Mouse (Mus musculus) heart, embryonic 13.5 days (tissue): ENCODE results near the gene Hmcn1. TPM values are rescaled to one million over a fixed set of nuclear protein-coding genes. Genes with fewer than 3 reads are reported as not detected.

Experiments used
- ATAC-seq: fragments of 200-750 bp; cut with Nextera tagmentation; 2 replicates; pipeline ENCODE4 v1.8.0; 2017; ENCODE audit warnings: moderate TSS enrichment; ENCODE audit not compliant: insufficient number of reproducible peaks, low FRiP score, low TSS enrichment; ENCODE audit errors: extremely low read depth
- H3K27ac ChIP-seq: fragments of 300-500 bp; sonication (generic); replicated peaks from 2 replicates; pipeline ENCODE4 v1.5.1; 2015; ENCODE audit warnings: moderate library complexity, mild to moderate bottlenecking, inconsistent platforms
- H3K27me3 ChIP-seq: fragments of 300-500 bp; sonication (generic); replicated peaks from 2 replicates; pipeline ENCODE4 v1.6.1; 2015; ENCODE audit warnings: mild to moderate bottlenecking, inconsistent platforms
- H3K36me3 ChIP-seq: fragments of 300-500 bp; sonication (generic); 2 replicates; pipeline ENCODE4 v1.6.1; 2015; ENCODE audit warnings: mild to moderate bottlenecking, inconsistent platforms
- H3K4me1 ChIP-seq: fragments of 300-500 bp; sonication (generic); 2 replicates; pipeline ENCODE4 v1.6.1; 2015; ENCODE audit warnings: inconsistent platforms
- H3K4me2 ChIP-seq: fragments of 300-500 bp; sonication (generic); 2 replicates; pipeline ENCODE4 v1.6.1; 2015; ENCODE audit warnings: inconsistent platforms, mild to moderate bottlenecking, moderate library complexity
- H3K4me3 ChIP-seq: fragments of 300-500 bp; sonication (generic); 2 replicates; pipeline ENCODE4 v1.5.1; 2015; ENCODE audit warnings: moderate library complexity, mild to moderate bottlenecking, inconsistent platforms
- H3K9ac ChIP-seq: fragments of 300-500 bp; sonication (generic); 2 replicates; pipeline ENCODE4 v1.6.1; 2015; ENCODE audit warnings: inconsistent platforms, mild to moderate bottlenecking, moderate library complexity
- H3K9me3 ChIP-seq: fragments of 300-500 bp; sonication (generic); 2 replicates; pipeline ENCODE4 v1.6.1; 2016; ENCODE audit warnings: inconsistent platforms
- WGBS: fragments of 180-500 bp; shearing (Covaris S2); methylation state at CpG from one replicate; pipeline ENCODE4 v1.1.7; 2015; ENCODE audit warnings: mixed read lengths; 5-methylcytosine and 5-hydroxymethylcytosine counted together
- polyA plus RNA-seq: library from polyadenylated mRNA; unstranded; fragments of >200 nt; fragmentation: Nextera tagmentation; extraction: Ambion mirVana; gene quantifications from 2 replicates; pipeline ENCODE4 v1.2.1, GENCODE M21; 2015

The Hmcn1 gene
- polyA plus RNA-seq, 1 experiment from 2014 or later = 19.0 TPM

- Histone ChIP-seq H3K27ac (no peak overlapping the region), H3K36me3 (peaks cover 72% of the 10 kb centered on the region), H3K4me3 (no peak overlapping the region), H3K4me2 (no peak overlapping the region), H3K9me3 (no peaks in the 10 kb centered on the region), H3K9ac (no peak overlapping the region), H3K4me1 (no peaks in the 10 kb centered on the region), H3K27me3 (no peaks in the 10 kb centered on the region)
- ATAC-seq = no peak
- 64% methylated on average over 4 of the region's 4 CpGs for WGBS
These were observed 360.7 kb downstream of the Hmcn1 start for GRCm38 (mm10) chr1:150632506-150632905.

- Histone ChIP-seq H3K27me3 (no peaks in the 10 kb centered on the region), H3K4me1 (no peaks in the 10 kb centered on the region), H3K4me3 (no peak overlapping the region), H3K27ac (no peak overlapping the region), H3K36me3 (peaks cover 71% of the 10 kb centered on the region), H3K4me2 (no peak overlapping the region), H3K9ac (no peak overlapping the region), H3K9me3 (no peaks in the 10 kb centered on the region)
- no peak for ATAC-seq
- WGBS = 78% methylated on average over 3 of the region's 3 CpGs
These were observed 361.4 kb downstream of the Hmcn1 start for GRCm38 (mm10) chr1:150631856-150632171.

GRCm38 (mm10) chr1:150631035-150631855 lies 362.0 kb downstream of the Hmcn1 start:
- 82% methylated on average over 17 of the region's 17 CpGs for WGBS
- Histone ChIP-seq H3K4me2 (no peak overlapping the region), H3K27me3 (no peaks in the 10 kb centered on the region), H3K4me3 (no peak overlapping the region), H3K9me3 (no peaks in the 10 kb centered on the region), H3K4me1 (no peaks in the 10 kb centered on the region), H3K9ac (no peak overlapping the region), H3K27ac (no peak overlapping the region), H3K36me3 (peaks cover 69% of the 10 kb centered on the region)
- no peak for ATAC-seq

GRCm38 (mm10) chr1:150623226-150623625 lies 370.0 kb downstream of the Hmcn1 start:
- no peaks in the 10 kb centered on the region for H3K9me3 ChIP-seq
- no peaks in the 10 kb centered on the region for H3K4me1 ChIP-seq
- H3K27me3 ChIP-seq = no peaks in the 10 kb centered on the region
- no peak overlapping the region for H3K9ac ChIP-seq
- no peak overlapping the region for H3K4me2 ChIP-seq
- H3K27ac ChIP-seq = no peak overlapping the region
- no peak for ATAC-seq
- peaks cover 78% of the 10 kb centered on the region for H3K36me3 ChIP-seq
- no peak overlapping the region for H3K4me3 ChIP-seq
- 88% methylated on average over 2 of the region's 2 CpGs for WGBS

- no peak overlapping the region for H3K4me2 ChIP-seq
- no peaks in the 10 kb centered on the region for H3K4me1 ChIP-seq
- 86% methylated on average over 9 of the region's 9 CpGs for WGBS
- peaks cover 66% of the 10 kb centered on the region for H3K36me3 ChIP-seq
- H3K27ac ChIP-seq = no peak overlapping the region
- H3K9me3 ChIP-seq = no peaks in the 10 kb centered on the region
- no peak for ATAC-seq
- no peak overlapping the region for H3K4me3 ChIP-seq
- no peak overlapping the region for H3K9ac ChIP-seq
- no peaks in the 10 kb centered on the region for H3K27me3 ChIP-seq
These were observed 382.7 kb downstream of the Hmcn1 start for GRCm38 (mm10) chr1:150610539-150610938.

GRCm38 (mm10) chr1:150606173-150606572 lies 387.1 kb downstream of the Hmcn1 start:
- no peak for ATAC-seq
- H3K9me3 ChIP-seq = no peaks in the 10 kb centered on the region
- no peaks in the 10 kb centered on the region for H3K4me1 ChIP-seq
- H3K9ac ChIP-seq = no peak overlapping the region
- no peak overlapping the region for H3K4me2 ChIP-seq
- no peaks in the 10 kb centered on the region for H3K27me3 ChIP-seq
- H3K4me3 ChIP-seq = no peak overlapping the region
- H3K36me3 ChIP-seq = peaks cover 65% of the 10 kb centered on the region
- WGBS = 73% methylated on average over 4 of the region's 4 CpGs
- H3K27ac ChIP-seq = no peak overlapping the region

GRCm38 (mm10) chr1:150593614-150594013 lies 399.6 kb downstream of the Hmcn1 start:
- no peak for ATAC-seq
- H3K9me3 ChIP-seq = no peaks in the 10 kb centered on the region
- H3K27me3 ChIP-seq = no peaks in the 10 kb centered on the region
- no peak overlapping the region for H3K4me2 ChIP-seq
- no peaks in the 10 kb centered on the region for H3K4me1 ChIP-seq
- no peak overlapping the region for H3K4me3 ChIP-seq
- H3K36me3 ChIP-seq = peaks cover 77% of the 10 kb centered on the region
- H3K27ac ChIP-seq = no peak overlapping the region
- H3K9ac ChIP-seq = no peak overlapping the region
- WGBS = 84% methylated on average over 13 of the region's 13 CpGs

GRCm38 (mm10) chr1:150591253-150591652 lies 402.0 kb downstream of the Hmcn1 start:
- Histone ChIP-seq H3K27ac (no peak overlapping the region), H3K4me3 (no peak overlapping the region), H3K4me2 (no peak overlapping the region), H3K9ac (no peak overlapping the region), H3K27me3 (no peaks in the 10 kb centered on the region), H3K4me1 (no peaks in the 10 kb centered on the region), H3K36me3 (peaks cover 78% of the 10 kb centered on the region), H3K9me3 (no peaks in the 10 kb centered on the region)
- no peak for ATAC-seq
- 20% methylated on average over 2 of the region's 2 CpGs for WGBS

- no peaks in the 10 kb centered on the region for H3K9me3 ChIP-seq
- no peak for ATAC-seq
- no peak overlapping the region for H3K27ac ChIP-seq
- no peaks in the 10 kb centered on the region for H3K27me3 ChIP-seq
- H3K4me1 ChIP-seq = no peaks in the 10 kb centered on the region
- H3K36me3 ChIP-seq = peaks cover 77% of the 10 kb centered on the region
- H3K9ac ChIP-seq = no peak overlapping the region
- no peak overlapping the region for H3K4me3 ChIP-seq
- no peak overlapping the region for H3K4me2 ChIP-seq
These were observed 405.8 kb downstream of the Hmcn1 start for GRCm38 (mm10) chr1:150587410-150587809.

- Histone ChIP-seq H3K4me3 (no peak overlapping the region), H3K4me1 (peaks cover 6% of the 10 kb centered on the region; the same call in 1 of the 2 replicates), H3K9ac (no peak overlapping the region), H3K4me2 (no peak overlapping the region), H3K27ac (no peak overlapping the region), H3K9me3 (no peaks in the 10 kb centered on the region), H3K27me3 (no peaks in the 10 kb centered on the region), H3K36me3 (peaks cover 78% of the 10 kb centered on the region)
- no peak for ATAC-seq
- 79% methylated on average over 2 of the region's 2 CpGs for WGBS
These were observed 408.8 kb downstream of the Hmcn1 start for GRCm38 (mm10) chr1:150584477-150584876.

- H3K27me3 ChIP-seq = no peaks in the 10 kb centered on the region
- H3K4me2 ChIP-seq = no peak overlapping the region
- 49% methylated on average over 8 of the region's 8 CpGs for WGBS
- peaks cover 78% of the 10 kb centered on the region for H3K36me3 ChIP-seq
- no peak overlapping the region for H3K9ac ChIP-seq
- no peak overlapping the region for H3K27ac ChIP-seq
- H3K4me3 ChIP-seq = no peak overlapping the region
- ATAC-seq = no peak
- no peaks in the 10 kb centered on the region for H3K9me3 ChIP-seq
- H3K4me1 ChIP-seq = peaks cover 6% of the 10 kb centered on the region; the same call in 1 of the 2 replicates
These were observed 409.5 kb downstream of the Hmcn1 start for GRCm38 (mm10) chr1:150583734-150584133.

GRCm38 (mm10) chr1:150580561-150580960 lies 412.7 kb downstream of the Hmcn1 start:
- H3K4me2 ChIP-seq = no peak overlapping the region
- H3K4me1 ChIP-seq = peaks cover 6% of the 10 kb centered on the region; the same call in 1 of the 2 replicates
- H3K4me3 ChIP-seq = no peak overlapping the region
- H3K27me3 ChIP-seq = no peaks in the 10 kb centered on the region
- H3K9ac ChIP-seq = no peak overlapping the region
- 52% methylated on average over 7 of the region's 7 CpGs for WGBS
- H3K36me3 ChIP-seq = peaks cover 76% of the 10 kb centered on the region
- no peak for ATAC-seq
- H3K27ac ChIP-seq = no peak overlapping the region
- H3K9me3 ChIP-seq = no peaks in the 10 kb centered on the region
